ENCODE assay signal across 29 mouse cellular contexts in the genomic region with DNA sequence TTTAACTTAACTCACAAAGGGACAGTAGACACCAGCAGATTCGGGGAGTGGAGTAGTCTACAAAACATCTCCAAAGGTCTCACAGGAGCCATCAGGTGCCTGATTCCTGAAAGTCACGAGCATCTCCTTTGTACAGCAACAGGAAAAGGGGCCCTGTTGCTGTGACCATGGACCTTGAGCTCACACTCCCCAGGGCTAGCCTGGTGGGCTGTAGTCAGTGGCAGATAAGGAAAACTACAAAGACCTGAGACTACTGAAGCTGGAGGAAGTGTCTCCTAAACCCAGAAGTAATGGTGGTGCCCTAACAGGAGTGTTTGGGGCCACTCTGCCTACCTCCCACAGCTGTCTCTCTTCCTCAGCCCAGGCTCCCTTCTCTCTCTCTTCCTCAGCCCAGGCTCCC. TPM values are rescaled to one million over a fixed set of nuclear protein-coding genes. Genes with fewer than 3 reads are reported as not detected.
DNase-seq lines count a peak whose midpoint lies in the region; ATAC-seq and TF ChIP-seq lines count a peak whose summit lies in the region.
"Had no signal": no experiment of that assay in that cellular context is flagged by ENCODE, and none has a peak within 500 bp of the region (broad histone marks: within the 10 kb centered on the region; RNA-seq: fewer than 3 reads in every experiment).

No protein-coding gene starts in this region.

- DNase-seq in gastrocnemius, adult 2 months: no peak
- no peak for DNase-seq in gastrocnemius, postnatal 36 days
- no peak for DNase-seq in hindbrain, embryonic 11.5 days (ENCODE audit: low spot score)
- no peak for DNase-seq in cerebellum, adult 2 months
- DNase-seq: adrenal gland, postnatal 25 days; B cell, adult 2 months; cerebellum, adult 11-12 months; cerebellum, postnatal 10 days; gastrocnemius, postnatal 25 days; heart, postnatal 14 days; kidney, adult 2 months; kidney, postnatal 36 days; thymus, adult 2 months; thymus, postnatal 4 days had no signal

- 70% methylated on average over 2 of the region's 2 CpGs for WGBS in hindbrain, embryonic 16.5 days
- 84% methylated on average over 2 of the region's 2 CpGs for WGBS in hindbrain, embryonic 11.5 days
- 54% methylated on average over 2 of the region's 2 CpGs for whole genome bisulfite sequencing in intestine, embryonic 16.5 days
- WGBS in cerebellum, adult 2 months: 93% methylated on average over 2 of the region's 2 CpGs

- H3K27me3 ChIP-seq in hindbrain, embryonic 16.5 days (replicated peaks; ENCODE audit: control insufficient read depth, insufficient read depth, low read length): no peaks in the 10 kb centered on the region
- H3K27me3 ChIP-seq in hindbrain, embryonic 11.5 days (ENCODE audit: control insufficient read depth, insufficient read depth, low read length): no peaks in the 10 kb centered on the region
- no peaks in the 10 kb centered on the region for H3K27me3 ChIP-seq in intestine, embryonic 16.5 days (replicated peaks; ENCODE audit: control insufficient read depth, insufficient read depth, low read length)
- H3K27me3 ChIP-seq in cerebellum, adult 2 months (ENCODE audit: control insufficient read depth, insufficient read depth, low read length): no peaks in the 10 kb centered on the region
- H3K27me3 ChIP-seq: limb, embryonic 12.5 days; liver, embryonic 15.5 days; lung, embryonic 15.5 days; neural tube, embryonic 13.5 days had no signal

- peaks cover 22% of the 10 kb centered on the region for H3K4me1 ChIP-seq in hindbrain, embryonic 16.5 days (ENCODE audit: control insufficient read depth, insufficient read depth, low read depth, low read length)
- peaks cover 3% of the 10 kb centered on the region; the same call in 1 of the 2 replicates for H3K4me1 ChIP-seq in hindbrain, embryonic 11.5 days (replicated peaks; ENCODE audit: control insufficient read depth, insufficient read depth, low read length)
- H3K4me1 ChIP-seq in intestine, embryonic 16.5 days (ENCODE audit: control insufficient read depth, insufficient read depth, low read length): peaks cover 12% of the 10 kb centered on the region
- peaks cover 29% of the 10 kb centered on the region for H3K4me1 ChIP-seq in cerebellum, adult 2 months (ENCODE audit: control insufficient read depth, insufficient read depth, low read length)
- H3K4me1 ChIP-seq: liver, embryonic 15.5 days had no signal

- H3K4me3 ChIP-seq in gastrocnemius, adult 2 months: no peak overlapping the region
- H3K4me3 ChIP-seq in hindbrain, embryonic 16.5 days (ENCODE audit: low read length): no peak overlapping the region
- no peak overlapping the region for H3K4me3 ChIP-seq in hindbrain, embryonic 11.5 days (ENCODE audit: low read depth, low read length)
- no peak overlapping the region for H3K4me3 ChIP-seq in intestine, embryonic 16.5 days (ENCODE audit: low read length)
- no peak overlapping the region for H3K4me3 ChIP-seq in cerebellum, adult 2 months (replicated peaks; ENCODE audit: insufficient read depth, low read depth, low read length)
- H3K4me3 ChIP-seq: erythroblast, embryonic 14.5 days; layer of hippocampus, adult 2 months; left cerebral cortex, adult 2 months; limb, embryonic 12.5 days; liver, embryonic 15.5 days; lung, embryonic 15.5 days; myocyte; neural tube, embryonic 13.5 days had no signal

- no peak overlapping the region for H3K9ac ChIP-seq in hindbrain, embryonic 16.5 days (ENCODE audit: low read depth, low read length)
- no peak overlapping the region for H3K9ac ChIP-seq in hindbrain, embryonic 11.5 days (ENCODE audit: low read depth, low read length)
- peak overlapping the region; percentile 15; the same call in 1 of the 2 replicates for H3K9ac ChIP-seq in intestine, embryonic 16.5 days (ENCODE audit: low read depth, low read length)
- H3K9ac ChIP-seq: limb, embryonic 12.5 days; liver, embryonic 15.5 days; lung, embryonic 15.5 days; neural tube, embryonic 13.5 days had no signal

- no peaks in the 10 kb centered on the region for H3K9me3 ChIP-seq in hindbrain, embryonic 16.5 days (ENCODE audit: control insufficient read depth, low read length)
- no peaks in the 10 kb centered on the region for H3K9me3 ChIP-seq in hindbrain, embryonic 11.5 days (ENCODE audit: control insufficient read depth, low read length)
- H3K9me3 ChIP-seq in intestine, embryonic 16.5 days (ENCODE audit: control insufficient read depth, low read length): no peaks in the 10 kb centered on the region
- H3K9me3 ChIP-seq: limb, embryonic 12.5 days; liver, embryonic 15.5 days; lung, embryonic 15.5 days had no signal

- no peak overlapping the region for H3K4me2 ChIP-seq in hindbrain, embryonic 16.5 days (ENCODE audit: low read length)
- H3K4me2 ChIP-seq in hindbrain, embryonic 11.5 days (replicated peaks; ENCODE audit: low read depth, low read length): no peak overlapping the region
- H3K4me2 ChIP-seq in intestine, embryonic 16.5 days (ENCODE audit: low read depth, low read length): peak overlapping the region; percentile 27
- H3K4me2 ChIP-seq: limb, embryonic 12.5 days; liver, embryonic 15.5 days; lung, embryonic 15.5 days; midbrain, embryonic 11.5 days; neural tube, embryonic 13.5 days had no signal

- peak overlapping the region; percentile 10; the same call in 1 of the 2 replicates for H3K27ac ChIP-seq in gastrocnemius, adult 2 months
- peak overlapping the region; percentile 54; the same call in 1 of the 2 replicates for H3K27ac ChIP-seq in hindbrain, embryonic 16.5 days (ENCODE audit: low read depth, low read length)
- no peak overlapping the region for H3K27ac ChIP-seq in hindbrain, embryonic 11.5 days (ENCODE audit: low read depth, low read length)
- peak overlapping the region; percentile 83 for H3K27ac ChIP-seq in intestine, embryonic 16.5 days (ENCODE audit: low read length)
- no peak overlapping the region for H3K27ac ChIP-seq in cerebellum, adult 2 months (ENCODE audit: insufficient read depth, low read length)
- H3K27ac ChIP-seq: layer of hippocampus, adult 2 months; left cerebral cortex, adult 2 months; limb, embryonic 12.5 days; liver, embryonic 15.5 days; lung, embryonic 15.5 days; neural tube, embryonic 13.5 days had no signal

- no peak for TF ChIP-seq CTCF in gastrocnemius, adult 2 months (IDR thresholded peaks at IDR 0.05)
- no peak for TF ChIP-seq CTCF in cerebellum, adult 2 months (IDR thresholded peaks at IDR 0.05; ENCODE audit: borderline replicate concordance, insufficient read depth, low read depth, low read length)

- ATAC-seq in hindbrain, embryonic 16.5 days: no peak
- no peak for ATAC-seq in hindbrain, embryonic 11.5 days (ENCODE audit: low FRiP score)
- peak; percentile 85 for ATAC-seq in intestine, embryonic 16.5 days

- TF ChIP-seq POLR2A in cerebellum, adult 2 months (IDR thresholded peaks at IDR 0.05; ENCODE audit: borderline replicate concordance, insufficient read depth, low read length): no peak

- intact Hi-C loops in gastrocnemius, adult 2 months (cut with DNase I): no loop called here
- intact Hi-C loops in gastrocnemius, postnatal 36 days (cut with DNase I): no loop called here

- H3K36me3 ChIP-seq in hindbrain, embryonic 16.5 days (ENCODE audit: control insufficient read depth, insufficient read depth, low read length): no peaks in the 10 kb centered on the region
- no peaks in the 10 kb centered on the region for H3K36me3 ChIP-seq in hindbrain, embryonic 11.5 days (ENCODE audit: control insufficient read depth, insufficient read depth, low read length)
- H3K36me3 ChIP-seq in intestine, embryonic 16.5 days (ENCODE audit: control insufficient read depth, insufficient read depth, low read length): no peaks in the 10 kb centered on the region
- H3K36me3 ChIP-seq: limb, embryonic 12.5 days; liver, embryonic 15.5 days; lung, embryonic 15.5 days; neural tube, embryonic 13.5 days had no signal

RNA-seq across cellular contexts. Expression of gene Fank1, which starts 12.2 kb away (rescaled TPM):
- not detected for total RNA-seq in gastrocnemius, adult 2 months (2021)
- not detected for total RNA-seq in gastrocnemius, postnatal 36 days (2021)
- 4.6 and 5.5 TPM in 2 replicates for polyA plus RNA-seq in hindbrain, embryonic 16.5 days (2015; fragmentation: Nextera tagmentation; extraction: Ambion mirVana)
- polyA plus RNA-seq in hindbrain, embryonic 11.5 days (2014; fragmentation: Nextera tagmentation; extraction: Ambion mirVana): 2.2 and 2.9 TPM in 2 replicates
- 0.54 and 0.56 TPM in 2 replicates for polyA plus RNA-seq in intestine, embryonic 16.5 days (2015; fragmentation: Nextera tagmentation; extraction: Ambion mirVana)
- polyA plus RNA-seq in cerebellum, adult 2 months (2012; rRNA removed): 1.5 and 1.6 TPM in 2 replicates
- total RNA-seq: gastrocnemius, postnatal 25 days; heart, adult 8-10 months; liver, adult 2 months; megakaryocyte progenitor cell, adult 5-6 weeks had no signal
- polyA plus RNA-seq: erythroblast, embryonic 14.5 days; heart, embryonic 14.5 days; liver, adult 2 months; liver, embryonic 15.5 days had no signal

RNA-seq across cellular contexts. Expression of gene Dhx32, which starts 18.1 kb away (rescaled TPM):
- 10 to 100 TPM; 33.7 to 50.1 TPM for total RNA-seq in gastrocnemius, adult 2 months (2021)
- 10 to 100 TPM; 28.9 to 30.6 TPM for total RNA-seq in gastrocnemius, postnatal 36 days (2021)
- polyA plus RNA-seq in hindbrain, embryonic 16.5 days (2015; fragmentation: Nextera tagmentation; extraction: Ambion mirVana): 43.8 and 44.4 TPM in 2 replicates
- 43.7 and 48.8 TPM in 2 replicates for polyA plus RNA-seq in hindbrain, embryonic 11.5 days (2014; fragmentation: Nextera tagmentation; extraction: Ambion mirVana)
- polyA plus RNA-seq in intestine, embryonic 16.5 days (2015; fragmentation: Nextera tagmentation; extraction: Ambion mirVana): 89.5 and 93.9 TPM in 2 replicates
- 25.3 and 29.6 TPM in 2 replicates for polyA plus RNA-seq in cerebellum, adult 2 months (2012; rRNA removed)

RNA-seq across cellular contexts. Expression of gene Uros, which starts 54.6 kb away (rescaled TPM):
- total RNA-seq in gastrocnemius, adult 2 months (2021): 10 to 100 TPM; 14.2 to 17.0 TPM
- total RNA-seq in gastrocnemius, postnatal 36 days (2021): 10 to 100 TPM; 14.3 to 15.7 TPM
- 51.9 and 52.0 TPM in 2 replicates for polyA plus RNA-seq in hindbrain, embryonic 16.5 days (2015; fragmentation: Nextera tagmentation; extraction: Ambion mirVana)
- polyA plus RNA-seq in hindbrain, embryonic 11.5 days (2014; fragmentation: Nextera tagmentation; extraction: Ambion mirVana): 39.5 and 42.8 TPM in 2 replicates
- polyA plus RNA-seq in intestine, embryonic 16.5 days (2015; fragmentation: Nextera tagmentation; extraction: Ambion mirVana): 33.5 and 37.2 TPM in 2 replicates
- 34.7 and 35.1 TPM in 2 replicates for polyA plus RNA-seq in cerebellum, adult 2 months (2012; rRNA removed)

RNA-seq across cellular contexts. Expression of gene Bccip, which starts 55.3 kb away (rescaled TPM):
- total RNA-seq in gastrocnemius, adult 2 months (2021): 10 to 100 TPM; 80.2 to 81.9 TPM
- 10 to 100 TPM; 63.9 to 73.9 TPM for total RNA-seq in gastrocnemius, postnatal 36 days (2021)
- 93.2 and 99.4 TPM in 2 replicates for polyA plus RNA-seq in hindbrain, embryonic 16.5 days (2015; fragmentation: Nextera tagmentation; extraction: Ambion mirVana)
- 160 TPM in 2 replicates for polyA plus RNA-seq in hindbrain, embryonic 11.5 days (2014; fragmentation: Nextera tagmentation; extraction: Ambion mirVana)
- 134 and 158 TPM in 2 replicates for polyA plus RNA-seq in intestine, embryonic 16.5 days (2015; fragmentation: Nextera tagmentation; extraction: Ambion mirVana)
- polyA plus RNA-seq in cerebellum, adult 2 months (2012; rRNA removed): 104 and 111 TPM in 2 replicates

Comparison
In these comparisons a context has a peak if more than half of its experiments do, and no peak if none do; other contexts are left out.
1. H3K27ac ChIP-seq: peak in gastrocnemius, adult 2 months (single experiment), hindbrain, embryonic 16.5 days (single experiment) and intestine, embryonic 16.5 days (single experiment); none in hindbrain, embryonic 11.5 days (single experiment) and cerebellum, adult 2 months (single experiment).